Mouse (Mus musculus) embryonic facial prominence, embryonic 14.5 days (tissue): ENCODE data around the gene Znhit6. TPM values are rescaled to one million over a fixed set of nuclear protein-coding genes. Genes with fewer than 3 reads are reported as not detected.

Experiments used
- polyA plus RNA-seq: library from polyadenylated mRNA; unstranded; fragments of >200 nt; fragmentation: Nextera tagmentation; extraction: Ambion mirVana; gene quantifications from 2 replicates; pipeline ENCODE4 v1.2.1, GENCODE M21; 2014

The Znhit6 gene
- polyA plus RNA-seq, 1 experiment from 2014 or later, result 27.9 TPM

Other genes with a start within 250 kb of the Znhit6 start
- gene Ccn1, start 73.8 kb downstream of the Znhit6 start, polyA plus RNA-seq, result 42.6 and 50.5 TPM in 2 replicates
- 50.9 and 56.0 TPM in 2 replicates for gene Ddah1, start 182.5 kb downstream of the Znhit6 start, polyA plus RNA-seq